Mouse (Mus musculus) CD4-positive, CD25-positive, alpha-beta regulatory T cell, adult 2 months (primary cell): ENCODE results near the gene Ctdspl.

Experiments used
- DNase-seq: peaks from one replicate; pipeline ENCODE4 v3.0.0-alpha.2; 2012; ENCODE audit warnings: low read depth, low spot score

Gene Ctdspl

DNA sequence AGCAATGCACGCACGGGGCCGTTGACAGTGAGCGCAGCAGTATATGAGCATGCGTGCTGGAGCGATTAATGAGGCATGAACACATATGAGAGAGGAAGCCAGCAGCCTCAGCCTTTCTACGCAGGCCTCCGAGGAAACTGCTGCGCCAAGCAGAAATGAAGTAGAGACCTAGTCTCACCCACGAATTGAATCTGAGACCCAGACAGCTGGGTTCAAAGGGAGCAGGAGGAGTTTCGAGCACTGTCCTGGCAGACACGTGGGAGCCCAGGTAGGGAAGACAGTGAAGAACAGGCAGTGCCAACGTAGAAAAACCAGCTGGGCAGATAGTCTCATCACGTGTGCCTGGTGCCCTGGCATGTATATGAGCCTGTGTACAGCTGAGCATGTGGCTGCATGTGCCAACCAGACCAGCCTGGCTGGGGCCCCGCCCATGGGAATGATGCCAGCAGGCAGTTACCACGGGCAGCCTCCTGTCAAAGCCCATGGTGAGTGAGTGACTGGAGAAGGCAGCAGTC is 6.5 kb upstream of the Ctdspl start:
- no peak for DNase-seq

DNA sequence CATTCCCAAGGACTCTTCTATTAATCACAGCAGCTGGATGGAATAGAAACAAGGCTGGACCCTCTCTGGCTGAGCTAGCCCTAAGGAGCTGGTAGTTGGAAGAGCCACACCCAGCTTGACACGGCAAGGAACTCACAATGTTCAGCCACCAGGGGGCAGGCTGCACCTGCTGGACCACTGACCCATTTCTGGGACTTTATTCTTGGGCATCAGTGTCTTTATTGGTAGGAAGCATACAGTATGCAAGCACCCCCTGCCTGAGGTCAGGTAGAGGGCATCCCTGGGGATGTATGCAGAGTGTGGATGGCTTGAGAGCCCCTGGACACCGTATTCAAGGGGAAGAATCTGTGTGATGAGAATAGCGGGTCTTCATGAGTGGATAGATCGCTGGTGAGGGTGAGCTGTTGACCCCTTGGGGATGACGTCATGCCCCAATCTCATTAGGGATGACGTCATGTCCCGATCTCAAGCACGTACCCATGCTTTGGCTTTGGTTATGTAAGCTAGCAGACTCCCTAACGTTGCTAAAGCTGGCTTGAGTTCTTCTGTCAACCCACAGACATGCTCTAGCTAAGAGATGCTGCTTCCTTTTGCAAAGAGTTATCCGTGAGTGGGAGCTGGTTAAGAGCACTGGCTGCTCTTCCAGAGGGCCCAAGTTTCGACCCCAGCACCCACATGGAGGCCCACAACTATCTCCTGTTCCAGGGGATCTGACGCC is 5.3 kb upstream of the Ctdspl start:
- peak; percentile 81 for DNase-seq

DNA sequence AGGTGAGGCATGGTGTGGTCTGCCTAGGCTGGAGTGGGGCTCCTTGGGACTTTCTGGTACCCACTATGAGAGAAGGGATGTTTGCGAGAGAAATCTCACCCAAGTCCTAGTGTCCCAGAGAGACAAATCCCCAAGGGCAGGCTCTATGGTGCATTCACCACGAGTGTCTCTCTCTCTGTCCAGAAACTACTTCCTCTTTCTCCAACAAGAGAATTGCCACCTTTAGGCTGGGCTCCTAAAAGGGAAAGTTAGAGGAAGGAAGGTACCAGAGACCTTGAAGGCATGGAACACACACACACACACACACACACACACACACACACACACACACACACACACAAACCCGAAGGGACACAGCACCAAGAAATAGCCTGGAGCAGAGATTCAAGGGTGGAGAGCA is 4.3 kb upstream of the Ctdspl start:
- no peak for DNase-seq

DNA sequence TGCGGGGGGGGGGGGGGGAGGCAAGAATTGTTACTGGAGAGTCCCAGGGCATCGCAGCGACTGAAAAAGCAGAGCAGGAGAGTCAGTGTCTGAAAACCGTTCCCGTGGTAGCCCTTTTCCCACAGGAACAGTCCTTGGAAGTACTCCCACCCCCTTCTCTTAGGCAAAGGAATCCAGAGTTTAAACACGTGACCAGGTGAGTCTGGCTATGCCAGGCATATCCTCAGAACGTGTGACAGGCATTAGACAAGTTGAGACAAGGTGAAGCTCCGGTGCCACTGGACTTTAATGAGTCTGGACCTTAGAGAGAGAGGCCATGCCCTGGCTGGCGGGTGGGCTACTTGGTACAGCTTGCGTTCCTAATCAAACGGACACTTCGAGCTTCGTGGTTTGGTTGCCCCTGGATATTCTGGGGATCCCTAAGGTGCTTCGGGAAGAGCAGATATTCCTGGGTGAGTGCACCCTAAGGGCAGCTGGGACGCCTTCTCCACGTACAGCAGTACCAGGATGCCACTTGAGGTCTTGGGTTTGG is 1.6 kb upstream of the Ctdspl start:
- DNase-seq = no peak

DNA sequence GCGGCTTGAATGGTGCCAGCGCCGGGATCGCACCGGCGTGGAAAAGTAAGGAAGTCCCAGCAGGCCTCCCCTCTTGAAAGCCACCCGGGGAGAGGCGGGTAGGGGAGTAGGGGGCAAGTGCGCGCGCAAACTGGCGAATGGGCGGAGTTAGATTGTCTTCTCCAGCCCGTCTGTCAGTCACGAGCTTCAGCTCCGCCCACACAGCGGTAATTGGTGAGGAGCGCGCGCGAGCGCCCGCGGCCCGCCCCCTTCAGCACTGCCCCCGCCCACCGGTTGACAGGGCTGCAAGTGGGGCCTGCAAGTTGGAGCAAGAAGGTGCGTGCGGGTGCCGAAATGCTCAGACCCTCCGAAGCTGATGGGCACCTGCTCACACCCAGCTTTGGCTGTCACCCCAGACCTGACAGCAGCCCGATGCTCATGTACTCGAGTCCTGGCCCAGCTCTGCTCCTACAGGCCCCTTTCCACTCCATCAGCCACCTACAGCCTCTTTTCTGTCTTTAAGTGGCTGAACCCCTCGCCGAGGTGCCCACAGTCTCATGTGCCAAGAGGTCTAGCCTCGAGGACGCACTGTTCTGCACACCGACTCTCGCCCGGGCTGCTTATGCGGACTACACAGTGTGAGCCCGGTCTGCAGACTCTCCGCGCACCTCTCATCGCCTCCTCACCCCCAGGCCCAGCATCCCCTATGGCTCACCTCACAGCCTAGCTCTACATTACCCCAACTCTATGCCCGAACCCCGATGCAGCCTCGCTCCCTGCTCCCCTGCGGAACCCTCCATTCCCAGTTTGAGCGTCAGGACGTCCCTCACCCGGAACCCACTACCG is 755 bp upstream of the Ctdspl start:
- peak; percentile 98 for DNase-seq

DNA sequence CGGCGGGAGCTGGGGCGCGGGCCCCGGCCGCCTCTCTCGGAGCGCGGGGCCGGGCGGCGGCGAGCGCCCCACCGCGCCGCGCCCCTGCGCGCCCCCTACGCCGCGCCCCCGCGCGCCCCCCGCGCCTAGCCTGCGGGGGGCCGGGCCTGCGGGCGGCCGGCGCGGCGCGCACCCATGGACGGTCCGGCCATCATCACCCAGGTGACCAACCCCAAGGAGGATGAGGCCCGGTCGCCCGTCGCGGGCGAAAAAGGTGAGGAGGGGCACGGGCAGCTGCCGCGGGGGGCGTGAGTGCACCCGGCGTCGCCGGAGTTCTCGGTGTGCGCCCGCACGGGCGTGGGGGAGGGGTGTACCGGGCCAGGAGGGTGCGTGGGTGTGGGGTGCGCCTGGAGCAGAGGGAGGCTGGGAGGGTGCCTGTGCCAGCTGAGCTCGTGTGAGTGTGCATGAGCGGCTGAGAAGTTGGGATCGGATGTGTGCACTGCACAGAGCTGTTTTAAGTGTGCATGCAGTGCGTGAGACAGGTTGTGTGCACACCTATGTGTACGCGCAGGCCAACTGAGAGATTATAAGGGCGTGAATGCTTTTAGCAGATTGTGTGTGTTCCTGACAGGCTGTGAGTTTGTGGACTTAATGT is 552 bp downstream of the Ctdspl start:
- peak; percentile 71 for DNase-seq

DNA sequence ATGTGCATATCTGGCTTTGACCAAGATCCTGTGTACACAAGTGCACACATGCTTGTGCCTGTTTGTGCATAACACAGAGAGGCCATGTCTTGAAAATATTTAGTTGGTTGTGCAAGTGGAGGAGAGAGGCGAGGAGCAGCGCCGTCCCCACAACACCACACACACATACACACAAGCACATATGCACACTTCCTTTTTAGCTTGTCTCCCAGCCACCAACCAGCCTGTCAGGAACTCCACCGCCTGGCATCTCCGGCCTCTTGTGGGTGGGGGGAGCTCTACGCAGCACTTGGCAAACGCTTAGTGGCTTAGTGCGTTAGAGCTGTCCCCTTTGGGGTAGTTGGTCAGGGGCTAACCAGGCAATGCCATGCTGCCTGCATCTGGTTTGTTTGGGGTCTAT is 1.2 kb downstream of the Ctdspl start:
- DNase-seq = peak; percentile 15

DNA sequence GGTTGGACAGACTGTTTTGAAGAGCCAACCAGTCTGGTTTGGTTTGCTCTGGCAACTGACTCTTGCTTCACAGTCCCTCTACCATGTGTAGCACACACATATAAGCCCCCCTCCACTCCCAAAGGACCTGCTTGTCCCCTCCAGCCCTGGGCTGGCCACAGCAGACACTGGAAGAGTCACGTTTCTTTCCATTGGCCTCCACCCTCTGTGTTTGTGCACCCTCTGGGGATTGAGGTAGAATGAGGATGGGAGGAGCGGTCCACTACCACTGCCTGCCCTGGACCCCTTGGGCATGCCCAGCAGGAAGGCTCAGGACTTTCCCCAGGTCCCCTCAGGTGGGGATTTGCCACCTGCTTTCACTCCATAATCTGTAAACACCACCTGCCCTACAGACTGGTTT is 1.8 kb downstream of the Ctdspl start:
- no peak for DNase-seq

DNA sequence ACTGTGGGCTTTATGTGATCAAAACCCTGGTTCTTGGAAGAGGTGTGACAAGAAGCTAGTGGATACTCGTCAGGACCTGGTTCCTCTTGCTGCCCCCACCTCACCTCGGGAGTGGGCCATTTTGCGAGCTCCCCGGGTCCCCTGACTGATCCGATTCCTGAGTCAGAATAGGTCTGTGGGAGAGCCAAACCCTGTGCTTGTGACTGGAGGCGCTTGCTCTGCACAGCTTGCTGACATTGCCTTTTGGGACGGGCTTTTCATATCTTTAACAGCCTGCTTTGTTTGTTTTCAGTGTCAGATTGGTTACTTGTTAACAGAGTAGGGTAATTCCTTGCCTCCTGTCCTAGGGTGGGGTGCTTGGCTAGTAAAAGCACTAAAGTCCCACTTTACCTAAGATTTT is 2.4 kb downstream of the Ctdspl start:
- DNase-seq = no peak

DNA sequence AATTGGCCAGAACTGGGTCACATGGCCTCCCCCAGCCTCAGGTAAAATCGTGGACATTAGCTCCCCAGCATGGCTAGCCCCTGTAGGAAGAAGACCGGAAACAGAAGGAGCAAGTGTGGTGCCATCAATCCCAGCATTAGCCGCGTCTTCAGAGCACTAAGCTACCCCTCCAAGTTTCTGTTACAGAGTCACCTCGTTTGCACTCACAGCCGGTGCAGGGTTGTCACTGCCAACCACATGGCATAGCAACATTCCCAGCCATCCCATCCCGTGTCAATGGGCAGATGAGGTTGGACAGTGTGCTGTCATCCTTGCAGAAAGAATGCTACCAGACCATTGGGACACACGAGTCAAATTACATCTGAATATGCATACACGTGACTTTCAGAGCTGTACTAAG is 4.4 kb downstream of the Ctdspl start:
- no peak for DNase-seq

DNA sequence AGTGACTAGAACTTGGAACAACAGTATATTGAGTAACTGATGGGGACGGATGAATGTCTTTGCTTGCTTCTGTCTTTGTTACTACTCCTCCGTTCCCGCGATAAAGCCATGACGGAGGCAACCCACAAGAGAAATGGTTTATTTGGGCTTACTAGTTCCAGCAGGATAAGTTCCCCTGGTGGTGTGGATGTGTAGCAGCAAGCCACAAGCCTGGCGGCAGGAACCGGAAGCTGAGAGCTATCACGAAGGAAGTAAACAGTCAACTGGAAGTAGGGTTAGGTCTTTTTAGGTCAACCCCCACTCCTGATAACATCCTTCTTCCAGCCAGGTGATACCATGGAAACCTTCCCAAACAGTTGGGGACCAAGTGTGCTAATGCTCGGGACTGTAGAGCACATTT is 7.5 kb downstream of the Ctdspl start:
- DNase-seq = no peak

DNA sequence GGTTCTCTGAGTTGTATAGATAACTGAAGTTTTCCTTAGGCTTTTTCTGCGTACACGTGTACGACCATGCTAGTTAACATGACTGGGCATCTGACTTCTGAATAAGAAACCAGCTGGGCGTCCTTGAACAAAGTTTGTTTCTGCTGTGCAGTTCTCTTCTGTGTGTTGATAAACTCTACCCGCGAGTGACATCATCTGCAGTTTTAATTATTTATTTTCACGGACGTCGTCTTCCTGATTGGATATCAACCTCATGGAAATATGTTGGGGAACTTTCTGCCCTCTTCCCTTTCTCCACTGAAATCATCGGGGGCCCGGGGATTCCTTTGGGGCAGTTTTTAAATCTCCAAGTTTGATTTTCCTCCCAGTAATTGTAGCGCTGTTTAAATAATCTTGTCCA is 8.1 kb downstream of the Ctdspl start:
- DNase-seq = no peak

DNA sequence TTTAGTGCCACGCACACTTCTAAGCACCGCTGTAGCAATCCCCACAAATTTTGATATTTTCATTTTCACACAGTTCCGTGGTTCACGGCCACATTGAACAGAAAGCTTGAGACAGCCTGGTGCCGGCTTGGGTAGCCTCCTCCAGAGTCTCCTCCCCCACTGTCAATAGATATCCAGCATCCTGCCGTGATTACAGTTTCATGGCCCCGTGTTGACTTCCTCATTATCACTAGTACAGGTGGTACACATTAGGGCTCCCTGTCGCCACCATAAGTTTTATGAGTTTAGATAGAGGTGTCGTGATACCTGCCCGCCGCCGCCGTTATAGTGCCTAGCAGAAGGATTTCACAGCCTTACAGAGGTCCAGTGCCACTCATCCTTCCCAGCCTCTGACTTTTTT is 8.8 kb downstream of the Ctdspl start:
- DNase-seq = no peak

DNA sequence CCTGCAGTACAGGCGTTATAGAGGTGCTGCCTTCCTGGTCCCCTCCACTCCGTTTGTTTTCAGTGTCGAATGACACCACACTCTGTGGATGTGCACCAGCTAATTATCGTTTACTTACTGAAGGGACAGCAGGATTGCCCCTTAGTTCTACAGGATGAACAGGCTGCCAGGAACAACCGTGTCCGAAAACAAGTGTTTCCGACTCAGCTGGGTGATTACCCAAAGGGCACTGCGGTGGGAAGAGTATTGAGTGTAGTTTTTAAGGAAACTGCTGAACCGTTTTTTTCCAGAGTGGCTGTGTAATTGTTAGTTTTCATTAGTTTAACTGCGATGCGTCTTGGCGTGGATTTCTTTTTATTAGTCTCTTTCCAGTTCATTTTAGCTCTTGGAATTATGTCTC is 9.8 kb downstream of the Ctdspl start:
- DNase-seq = no peak

DNA sequence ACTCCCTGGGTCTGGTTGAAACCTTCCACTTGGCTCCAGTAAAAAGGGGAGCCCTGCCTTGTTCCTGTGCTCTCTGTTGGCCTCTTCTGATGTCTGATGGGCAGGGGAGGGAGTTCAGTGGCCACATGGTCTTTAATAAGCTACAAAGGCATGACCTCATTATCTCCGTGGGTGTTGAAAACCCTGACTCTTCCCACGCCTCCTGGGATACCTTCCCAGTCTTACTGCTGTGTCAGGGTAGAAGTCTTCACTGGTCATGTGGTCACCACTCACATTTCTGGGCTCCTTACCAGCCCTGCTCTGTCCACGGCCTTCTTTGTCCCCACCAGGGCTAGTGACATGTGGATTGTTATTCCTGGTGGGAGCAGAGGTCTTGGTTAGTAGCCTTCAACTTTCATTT is 11.3 kb downstream of the Ctdspl start:
- DNase-seq = no peak

DNA sequence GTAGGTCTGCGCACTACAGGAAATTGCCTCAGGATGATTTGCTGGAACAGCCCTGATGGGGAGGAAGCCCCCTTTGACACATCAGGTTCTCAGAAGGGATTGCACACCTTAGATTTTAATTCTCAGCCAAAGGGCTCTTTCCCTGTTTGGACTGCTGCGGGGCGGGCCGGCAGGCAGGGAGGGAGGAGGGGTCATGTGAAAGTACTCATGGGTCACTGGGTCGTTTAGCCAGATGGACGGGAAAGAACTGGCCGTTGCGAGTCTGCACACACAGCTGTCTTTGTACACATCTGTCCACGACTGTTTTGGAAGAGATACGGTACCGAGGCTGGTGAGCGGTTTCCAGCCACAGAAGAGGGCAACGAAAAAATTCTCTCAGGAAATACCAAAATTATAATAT is 13.2 kb downstream of the Ctdspl start:
- DNase-seq = no peak

DNA sequence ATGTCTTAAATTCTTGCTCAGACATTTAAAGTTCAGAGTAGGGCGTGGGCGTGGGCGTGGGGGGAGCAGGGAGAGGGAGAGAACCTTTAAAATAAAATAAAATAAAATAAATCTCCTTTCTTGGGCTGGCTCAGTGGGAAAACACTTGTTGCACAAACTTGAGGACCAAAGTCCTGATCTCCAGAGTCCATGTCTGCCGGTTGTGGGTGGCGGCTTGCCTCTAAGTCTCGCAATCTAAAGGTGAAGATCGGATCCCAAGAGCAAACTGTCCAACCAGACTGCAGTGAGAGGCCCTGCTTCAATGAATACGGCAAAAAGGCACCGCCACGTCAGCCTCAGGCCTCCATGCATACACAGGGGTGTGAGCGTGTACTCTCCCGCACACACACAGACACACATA is 13.6 kb downstream of the Ctdspl start:
- no peak for DNase-seq

DNA sequence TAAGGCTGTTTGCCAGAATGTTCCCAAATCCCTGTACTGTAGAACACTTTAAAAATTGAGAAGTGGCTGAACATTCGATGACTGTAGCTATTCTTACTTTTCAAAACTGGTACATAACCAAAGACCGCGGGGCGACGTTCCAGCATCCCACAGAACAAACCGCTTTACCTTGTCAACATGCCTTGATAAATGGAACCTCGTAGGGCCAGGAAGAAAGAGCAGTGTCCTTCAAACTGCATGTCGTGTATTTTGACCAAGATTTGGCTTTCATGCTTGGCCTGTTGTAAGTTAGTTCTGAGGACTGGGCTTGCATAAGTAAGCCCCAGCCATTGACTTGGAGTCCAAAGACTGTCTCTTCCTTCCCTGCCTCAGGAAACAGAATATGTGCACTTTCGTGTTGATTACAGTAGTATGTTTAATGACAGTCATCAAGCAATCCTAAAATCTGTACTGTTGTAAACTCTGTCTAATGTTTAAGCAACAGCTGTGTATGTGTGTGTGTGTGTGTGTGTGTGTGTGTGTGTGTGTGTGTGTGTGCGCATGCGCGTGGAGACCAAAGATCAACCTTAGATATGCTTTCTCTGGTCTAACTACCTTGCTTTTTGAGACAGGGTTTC is 14.4 kb downstream of the Ctdspl start:
- no peak for DNase-seq

DNA sequence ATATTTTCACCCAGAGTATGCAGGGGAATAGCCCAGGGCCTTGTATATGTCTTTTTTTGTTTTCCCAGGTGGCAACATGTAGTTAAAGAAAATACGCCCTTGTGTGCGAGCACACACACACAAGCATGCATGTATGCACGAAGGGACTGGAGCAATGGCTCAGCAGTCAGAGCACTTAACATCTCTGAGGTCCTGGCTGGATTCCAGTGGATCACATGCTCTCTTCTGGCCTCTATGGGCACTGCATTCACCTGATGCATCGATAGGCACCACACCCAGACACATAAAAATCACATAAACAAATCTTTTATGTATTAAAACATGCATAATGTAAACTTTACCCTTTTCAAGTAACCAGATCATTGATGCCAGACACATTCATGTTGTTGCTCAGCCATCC is 15.8 kb downstream of the Ctdspl start:
- DNase-seq = no peak

DNA sequence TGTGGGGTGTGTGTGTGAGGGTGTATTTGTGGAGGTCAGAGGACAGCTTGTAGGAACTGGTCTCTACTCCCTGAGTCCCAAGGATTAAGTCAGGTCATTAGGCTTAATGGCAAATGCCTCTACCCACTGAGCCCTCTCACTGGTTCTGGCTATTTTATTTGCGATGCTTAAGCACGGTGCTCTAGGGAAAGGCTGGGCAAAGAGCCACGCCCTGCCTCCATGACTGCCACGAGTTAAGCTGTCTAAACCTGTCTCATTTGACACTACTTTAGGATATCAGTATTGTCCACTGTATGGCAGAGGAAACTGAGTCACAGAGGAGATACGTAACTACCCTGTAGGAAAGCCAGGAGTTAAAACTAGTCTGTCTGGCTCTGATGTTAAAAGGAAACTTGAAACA is 17.7 kb downstream of the Ctdspl start:
- DNase-seq = no peak

DNA sequence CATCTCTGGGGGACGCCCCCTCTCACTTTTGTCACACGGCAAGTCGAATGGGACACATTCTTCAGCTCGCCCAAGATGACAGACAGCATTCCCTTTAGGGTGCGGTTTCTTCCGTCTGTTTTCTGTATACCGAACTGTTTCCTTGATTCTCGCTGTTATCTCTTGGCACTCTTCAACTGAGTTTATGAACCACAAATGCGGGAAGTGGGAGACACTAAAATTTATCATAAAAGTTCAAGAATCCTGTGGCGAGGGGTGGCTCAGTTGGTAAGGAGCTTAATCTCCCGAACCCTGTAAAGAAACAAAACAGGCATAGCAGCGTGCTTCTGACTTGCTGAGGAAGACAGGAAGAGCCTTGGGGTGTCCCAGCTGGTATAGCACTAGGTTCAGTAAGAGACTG is 18.1 kb downstream of the Ctdspl start:
- DNase-seq = no peak

DNA sequence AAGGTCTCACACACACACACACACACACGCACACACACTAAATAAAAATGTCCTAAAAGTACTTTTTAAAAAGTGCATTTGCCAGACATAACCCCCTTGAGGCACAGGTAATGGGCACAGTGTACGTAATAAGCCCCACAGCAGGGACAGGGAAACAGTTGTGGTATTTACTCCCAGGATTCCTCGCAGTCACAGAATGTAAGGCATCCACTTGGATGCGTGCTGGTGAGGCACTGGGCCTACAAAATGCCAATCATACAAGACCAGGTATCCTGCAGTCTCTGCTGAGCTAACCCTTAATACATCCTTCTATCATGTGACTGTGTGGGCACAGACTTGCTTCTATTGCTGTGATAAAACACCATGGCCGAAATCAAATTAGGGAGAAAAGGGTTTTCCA is 22.2 kb downstream of the Ctdspl start:
- no peak for DNase-seq
